Mouse (Mus musculus) embryonic facial prominence, embryonic 14.5 days (tissue): ENCODE data around the gene Tnc. TPM values are rescaled to one million over a fixed set of nuclear protein-coding genes. Genes with fewer than 3 reads are reported as not detected.
"Not testable (repeated sequence)": the region's sequence is repeated elsewhere in the genome, so short reads cannot be mapped to it uniquely, and the experiment has no call there.

Source experiments
- ATAC-seq: fragments of 200-750 bp; cut with Nextera tagmentation; 2 replicates; pipeline ENCODE4 v1.8.0; 2017; ENCODE audit warnings: low read depth, moderate number of reproducible peaks, moderate TSS enrichment
- DNase-seq: peaks from one replicate; pipeline ENCODE4 v3.0.0-alpha.2; 2015; ENCODE audit warnings: low spot score
- H3K27ac ChIP-seq: fragments of 300-500 bp; sonication (generic); replicated peaks from 2 replicates; pipeline ENCODE4 v1.5.1; 2014; ENCODE audit warnings: low read depth, mild to moderate bottlenecking, low read length, moderate library complexity
- H3K27me3 ChIP-seq: fragments of 300-500 bp; sonication (generic); replicated peaks from 2 replicates; pipeline ENCODE4 v1.6.1; 2014; ENCODE audit warnings: low read length; ENCODE audit not compliant: control insufficient read depth, insufficient read depth
- H3K36me3 ChIP-seq: fragments of 300-500 bp; sonication (generic); 2 replicates; pipeline ENCODE4 v1.6.1; 2014; ENCODE audit warnings: low read length, mixed read lengths; ENCODE audit not compliant: control insufficient read depth, insufficient read depth
- H3K4me1 ChIP-seq: fragments of 300-500 bp; sonication (generic); 2 replicates; pipeline ENCODE4 v1.6.1; 2014; ENCODE audit warnings: antibody characterized with exemption, low read length; ENCODE audit not compliant: control insufficient read depth, insufficient read depth
- H3K4me2 ChIP-seq: fragments of 300-500 bp; sonication (generic); 2 replicates; pipeline ENCODE4 v1.6.1; 2014; ENCODE audit warnings: low read depth, mild to moderate bottlenecking, low read length, moderate library complexity, mixed read lengths
- H3K4me3 ChIP-seq: fragments of 300-500 bp; sonication (generic); 2 replicates; pipeline ENCODE4 v1.5.1; 2014; ENCODE audit warnings: low read depth, mild to moderate bottlenecking, low read length
- H3K9ac ChIP-seq: fragments of 300-500 bp; sonication (generic); 2 replicates; pipeline ENCODE4 v1.6.1; 2014; ENCODE audit warnings: low read depth, mild to moderate bottlenecking, low read length, moderate library complexity, mixed read lengths
- H3K9me3 ChIP-seq: fragments of 300-500 bp; sonication (generic); 2 replicates; pipeline ENCODE4 v1.6.1; 2016; ENCODE audit warnings: low read length; ENCODE audit not compliant: control insufficient read depth
- WGBS: fragments of 180-500 bp; shearing (Covaris S2); extraction: QIAGEN DNeasy Blood & Tissue Kit; methylation state at CpG from one replicate; pipeline ENCODE4 v1.1.7; 2014; 5-methylcytosine and 5-hydroxymethylcytosine counted together
- polyA plus RNA-seq: library from polyadenylated mRNA; unstranded; fragments of >200 nt; fragmentation: Nextera tagmentation; extraction: Ambion mirVana; gene quantifications from 2 replicates; pipeline ENCODE4 v1.2.1, GENCODE M21; 2014

The Tnc gene
- polyA plus RNA-seq, 1 experiment from 2014 or later: 95.7 TPM

GRCm38 (mm10) chr4:63972536-63972935 is 74.3 kb downstream of the Tnc start:
- Histone ChIP-seq H3K27me3 (no peaks in the 10 kb centered on the region), H3K4me3 (no peak overlapping the region), H3K4me2 (no peak overlapping the region), H3K36me3 (peaks cover 27% of the 10 kb centered on the region), H3K9ac (no peak overlapping the region), H3K4me1 (no peaks in the 10 kb centered on the region), H3K9me3 (no peaks in the 10 kb centered on the region), H3K27ac (no peak overlapping the region)
- DNase-seq (no peak), ATAC-seq (no peak)
- 92% methylated on average over 2 of the region's 2 CpGs for WGBS

- Histone ChIP-seq H3K27ac (no peak overlapping the region), H3K36me3 (peaks cover 30% of the 10 kb centered on the region), H3K4me2 (no peak overlapping the region), H3K9ac (no peak overlapping the region), H3K9me3 (no peaks in the 10 kb centered on the region), H3K4me3 (no peak overlapping the region), H3K27me3 (no peaks in the 10 kb centered on the region), H3K4me1 (no peaks in the 10 kb centered on the region)
- ATAC-seq: no peak
- WGBS: 48% methylated on average over 1 of the region's 1 CpGs
- no peak for DNase-seq
Measured at GRCm38 (mm10) chr4:63971762-63972161, 75.1 kb downstream of the Tnc start.

GRCm38 (mm10) chr4:63970925-63971324 is 75.9 kb downstream of the Tnc start:
- Histone ChIP-seq H3K4me2 (no peak overlapping the region), H3K27ac (no peak overlapping the region), H3K36me3 (peaks cover 31% of the 10 kb centered on the region), H3K9me3 (no peaks in the 10 kb centered on the region), H3K27me3 (no peaks in the 10 kb centered on the region), H3K4me3 (no peak overlapping the region), H3K9ac (no peak overlapping the region), H3K4me1 (no peaks in the 10 kb centered on the region)
- DNase-seq (no peak), ATAC-seq (no peak)
- 75% methylated on average over 4 of the region's 4 CpGs for WGBS

- no peak overlapping the region for H3K27ac ChIP-seq
- H3K27me3 ChIP-seq: no peaks in the 10 kb centered on the region
- H3K4me3 ChIP-seq: no peak overlapping the region
- WGBS: 91% methylated on average over 3 of the region's 3 CpGs
- H3K4me2 ChIP-seq: no peak overlapping the region
- no peak overlapping the region for H3K9ac ChIP-seq
- no peaks in the 10 kb centered on the region for H3K4me1 ChIP-seq
- ATAC-seq (no peak), DNase-seq (no peak)
- H3K36me3 ChIP-seq: peaks cover 39% of the 10 kb centered on the region
- no peaks in the 10 kb centered on the region for H3K9me3 ChIP-seq
Measured at GRCm38 (mm10) chr4:63969891-63970290, 76.9 kb downstream of the Tnc start.

DNA sequence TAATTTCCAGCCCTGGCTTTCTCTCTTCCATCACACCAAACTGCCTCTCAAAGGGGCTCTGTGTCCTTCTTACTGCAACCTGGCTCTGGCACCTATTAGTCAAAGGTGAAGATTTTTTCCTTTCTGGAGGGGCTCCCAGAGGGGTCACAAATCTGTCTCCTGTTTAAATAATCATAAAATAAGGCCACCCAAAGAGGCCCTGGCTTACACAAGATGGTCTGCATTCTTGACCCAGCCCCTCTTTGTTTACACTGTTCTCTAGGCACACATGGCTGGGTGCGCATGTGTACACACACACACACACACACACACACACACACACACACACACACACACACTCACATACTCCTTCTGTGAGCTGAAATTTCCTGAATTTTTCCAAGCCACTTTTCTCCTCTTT is 83.4 kb downstream of the Tnc start:
- H3K27ac ChIP-seq: no peak overlapping the region
- H3K27me3 ChIP-seq: no peaks in the 10 kb centered on the region
- DNase-seq (no peak), ATAC-seq (no peak)
- no peak overlapping the region for H3K4me2 ChIP-seq
- H3K4me3 ChIP-seq: no peak overlapping the region
- no peaks in the 10 kb centered on the region for H3K4me1 ChIP-seq
- H3K9me3 ChIP-seq: no peaks in the 10 kb centered on the region
- WGBS: 69% methylated on average over 1 of the region's 1 CpGs
- no peak overlapping the region for H3K9ac ChIP-seq
- peaks cover 58% of the 10 kb centered on the region for H3K36me3 ChIP-seq

DNA sequence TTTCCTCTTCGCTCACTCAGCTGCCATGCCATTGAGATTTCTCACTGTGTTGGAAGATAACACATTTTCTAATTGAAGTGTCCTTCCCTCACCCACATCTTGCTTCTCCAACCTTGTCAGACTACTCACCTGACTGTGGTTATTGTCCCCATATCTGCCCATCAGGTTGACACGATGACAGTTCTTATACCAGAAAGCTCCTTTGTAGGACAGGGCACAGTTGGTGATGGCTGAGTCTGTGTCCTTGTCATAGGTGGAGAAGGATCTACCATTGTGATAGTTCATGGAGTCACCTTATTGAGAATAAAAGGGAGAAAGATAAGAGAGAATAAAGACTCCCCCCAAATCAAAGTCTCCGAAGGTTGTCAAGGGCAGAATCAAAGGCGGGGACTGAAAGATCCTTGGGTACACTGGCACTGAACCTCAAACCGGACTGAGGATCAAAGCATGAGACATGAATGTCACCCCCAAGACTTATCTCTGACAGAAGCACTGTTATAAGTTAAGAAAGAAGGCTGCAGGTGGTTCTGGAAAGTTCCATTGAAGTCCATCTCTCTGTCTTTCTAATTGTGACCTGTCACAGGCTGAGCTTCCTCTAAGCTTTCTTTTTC is 84.9 kb downstream of the Tnc start:
- H3K9me3 ChIP-seq: no peaks in the 10 kb centered on the region
- ATAC-seq: no peak
- 88% methylated on average over 5 of the region's 5 CpGs for WGBS
- H3K9ac ChIP-seq: no peak overlapping the region
- H3K27me3 ChIP-seq: no peaks in the 10 kb centered on the region
- H3K36me3 ChIP-seq: peaks cover 52% of the 10 kb centered on the region
- H3K27ac ChIP-seq: no peak overlapping the region
- no peak for DNase-seq
- H3K4me3 ChIP-seq: no peak overlapping the region
- no peak overlapping the region for H3K4me2 ChIP-seq
- no peaks in the 10 kb centered on the region for H3K4me1 ChIP-seq

DNA sequence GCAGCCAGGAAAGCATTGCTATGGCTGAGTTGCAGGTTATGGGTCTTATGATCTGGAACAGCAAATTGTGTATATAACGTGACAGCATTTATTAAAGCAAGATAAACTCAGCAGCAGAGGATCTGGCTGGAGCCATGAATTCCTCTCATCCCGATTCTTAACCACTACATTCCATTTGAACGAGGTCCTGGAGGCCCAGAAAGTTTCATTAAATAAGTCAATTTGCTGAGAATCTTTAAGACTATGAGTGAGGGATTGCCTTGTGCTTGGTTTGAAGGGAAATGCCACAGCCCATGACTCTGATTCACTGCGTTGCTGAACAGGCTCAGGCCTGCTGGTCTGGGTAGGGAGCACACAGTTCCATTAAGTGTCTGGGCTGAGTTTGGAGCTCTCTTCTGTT is 88.2 kb downstream of the Tnc start:
- H3K9ac ChIP-seq: no peak overlapping the region
- no peak for ATAC-seq

GRCm38 (mm10) chr4:63950054-63950453 is 96.8 kb downstream of the Tnc start:
- no peak for DNase-seq
- 81% methylated on average over 9 of the region's 9 CpGs for WGBS
- ATAC-seq: no peak

More for the DNA sequence above, 88.2 kb downstream of the Tnc start:
- 54% methylated on average over 4 of the region's 4 CpGs for WGBS
- peak; percentile 50 for DNase-seq
- H3K36me3 ChIP-seq: peaks cover 29% of the 10 kb centered on the region; the same call in 1 of the 2 replicates
- H3K4me1 ChIP-seq: no peaks in the 10 kb centered on the region
- H3K27me3 ChIP-seq: no peaks in the 10 kb centered on the region
- H3K27ac ChIP-seq: 0 out of 2 replicates have a peak overlapping the region, but pooled peaks have one; percentile 45
- no peaks in the 10 kb centered on the region for H3K9me3 ChIP-seq
- no peak overlapping the region for H3K4me2 ChIP-seq
- H3K4me3 ChIP-seq: no peak overlapping the region

DNA sequence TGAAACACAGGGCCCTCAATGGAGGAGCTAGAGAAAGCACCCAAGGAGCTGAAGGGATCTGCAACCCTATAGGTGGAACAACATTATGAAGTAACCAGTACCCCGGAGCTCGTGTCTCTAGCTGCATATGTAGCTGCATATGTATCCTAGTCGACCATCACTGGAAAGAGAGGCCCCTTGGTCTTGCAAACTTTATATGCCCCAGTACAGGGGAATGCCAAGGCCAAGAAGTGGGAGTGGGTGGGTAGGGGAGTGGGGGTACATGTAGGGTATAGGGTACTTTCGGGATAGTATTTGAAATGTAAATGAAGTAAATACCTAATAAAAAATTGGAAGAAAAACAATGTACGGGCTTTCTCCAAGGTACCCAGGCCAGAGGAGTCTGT is 98.1 kb downstream of the Tnc start:
- 84% methylated on average over 5 of the region's 5 CpGs for WGBS
- DNase-seq, H3K4me1 ChIP-seq, H3K27ac ChIP-seq, H3K27me3 ChIP-seq, H3K9ac ChIP-seq, ATAC-seq, H3K36me3 ChIP-seq, H3K4me3 ChIP-seq, H3K9me3 ChIP-seq, H3K4me2 ChIP-seq: not testable (repeated sequence)

More at GRCm38 (mm10) chr4:63950054-63950453, 96.8 kb downstream of the Tnc start:
- Histone ChIP-seq H3K4me3 (no peak overlapping the region), H3K36me3 (no peaks in the 10 kb centered on the region), H3K27ac (no peak overlapping the region), H3K9me3 (no peaks in the 10 kb centered on the region), H3K27me3 (no peaks in the 10 kb centered on the region), H3K4me2 (no peak overlapping the region), H3K9ac (no peak overlapping the region), H3K4me1 (no peaks in the 10 kb centered on the region)
